Mouse (Mus musculus): ENCODE measurements around the gene Mitf.

DNA sequence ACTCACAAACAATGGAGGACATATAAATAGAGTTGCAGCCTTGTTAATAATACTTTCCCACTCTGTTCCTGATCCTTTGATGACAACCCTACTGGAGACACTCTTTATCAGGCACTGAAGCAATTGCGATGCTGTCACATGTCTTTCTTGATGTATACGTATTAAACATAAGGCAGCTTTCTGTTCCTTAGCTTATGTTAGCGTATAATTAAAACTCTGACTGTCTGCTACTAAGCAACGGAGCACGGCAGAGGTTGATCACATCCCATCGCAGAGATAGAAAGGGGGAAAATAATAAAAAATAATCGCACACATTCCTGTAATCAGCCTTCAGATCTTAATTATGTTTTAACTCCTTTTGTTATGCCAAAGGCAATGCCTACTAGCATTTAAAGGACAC is 234.9 kb downstream of the Mitf start:
- no peak for TF ChIP-seq CTCF (IDR thresholded peaks at IDR 0.05; ENCODE audit: low read depth, low read length)
- no peak for TF ChIP-seq POLR2A (IDR thresholded peaks at IDR 0.05; ENCODE audit: borderline replicate concordance, low read depth, low read length)

All from bone marrow macrophage, adult 2 months (primary cell).